Mouse (Mus musculus) layer of hippocampus, postnatal 36 days (tissue): ENCODE measurements around the gene Ptprn2. TPM values are rescaled to one million over a fixed set of nuclear protein-coding genes. Genes with fewer than 3 reads are reported as not detected.

ENCODE experiments used
- DNase-seq, 2 experiments: peaks; one replicate each; pipeline ENCODE4 v3.0.0; 2022
- total RNA-seq, 2 experiments: library from RNA; stranded (reverse); gene quantifications; 2 replicates each; pipeline ENCODE4 v1.2.3; 2021

Gene Ptprn2
- total RNA-seq, 2 experiments from 2014 or later: 281 to 298 TPM

DNA sequence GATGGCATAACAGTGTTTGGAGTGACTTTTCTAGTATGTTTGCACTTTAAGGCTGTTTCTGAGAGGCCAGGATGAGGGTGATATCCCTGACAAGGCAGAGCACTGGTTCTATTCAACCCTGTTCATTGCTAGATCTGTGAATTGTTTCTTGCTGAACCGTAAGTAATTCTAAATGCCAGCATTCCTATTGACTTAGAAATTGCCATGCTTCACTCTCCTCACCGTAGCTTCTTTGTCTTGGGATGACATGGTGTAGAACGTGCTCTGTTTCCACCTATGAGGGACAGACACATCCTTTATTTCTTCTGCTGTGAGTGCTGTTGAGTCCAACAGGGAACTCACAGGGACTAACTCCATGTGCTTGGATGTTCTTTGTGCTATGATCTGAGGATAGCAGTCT is 416.3 kb downstream of the Ptprn2 start:
- no peak for DNase-seq

DNA sequence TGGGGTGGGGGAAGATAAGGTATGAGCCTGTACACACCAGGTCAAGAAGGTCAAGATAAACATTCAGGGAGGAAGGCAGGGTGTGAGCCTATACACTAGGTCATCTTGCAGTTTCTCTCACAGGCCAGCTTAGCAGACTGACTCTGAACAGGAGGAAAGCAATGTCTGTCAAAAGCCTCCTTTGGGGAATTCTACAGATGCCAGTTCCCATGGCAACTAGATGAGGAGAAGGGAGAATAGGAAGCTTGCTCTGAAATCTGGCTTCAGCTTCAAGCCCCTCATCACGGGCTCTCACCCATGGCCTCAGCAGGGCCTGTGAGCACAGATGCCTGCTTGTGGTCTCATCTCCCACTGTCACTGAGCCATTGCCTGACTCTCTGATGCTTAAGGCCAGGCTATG is 421.9 kb downstream of the Ptprn2 start:
- DNase-seq: no peak

DNA sequence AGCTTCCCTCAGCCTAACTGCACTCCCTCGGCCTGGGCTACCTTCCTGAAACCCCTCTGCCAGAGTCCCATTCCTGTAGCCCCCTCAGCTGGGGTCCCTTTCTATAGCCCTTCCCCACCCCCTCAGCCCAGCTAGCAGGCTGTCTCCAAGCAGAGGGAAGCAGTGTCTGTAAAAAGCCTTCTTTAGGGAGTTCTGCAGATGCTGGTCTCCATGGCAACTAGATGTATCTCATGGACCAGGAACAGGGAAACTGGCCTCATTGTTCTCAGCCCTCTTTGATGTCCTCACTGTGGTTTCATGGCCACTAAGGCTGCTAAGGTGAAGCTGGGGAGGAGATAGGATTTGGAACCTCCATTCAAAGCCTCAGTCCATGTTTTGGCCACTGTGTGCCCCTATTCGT is 423.1 kb downstream of the Ptprn2 start:
- DNase-seq: no peak

DNA sequence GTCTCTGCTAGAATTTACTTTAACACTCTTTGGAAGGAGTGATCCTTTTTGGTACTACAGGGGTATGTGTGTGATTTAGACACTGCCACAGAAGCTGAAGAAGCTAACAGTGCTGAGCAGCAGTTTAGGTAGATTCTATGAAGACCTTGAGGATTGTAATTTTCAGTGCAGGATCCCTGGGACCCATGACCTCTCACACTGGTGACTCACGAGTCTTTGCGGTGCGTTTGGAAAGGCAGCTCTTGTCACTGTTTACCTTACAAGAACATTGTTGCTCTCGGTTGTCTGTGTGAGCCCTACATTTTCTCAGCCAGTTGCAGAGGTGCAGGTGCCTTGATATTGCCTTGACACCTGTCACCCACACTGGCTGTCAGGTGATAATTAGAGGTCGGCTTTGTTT is 431.3 kb downstream of the Ptprn2 start:
- no peak for DNase-seq

DNA sequence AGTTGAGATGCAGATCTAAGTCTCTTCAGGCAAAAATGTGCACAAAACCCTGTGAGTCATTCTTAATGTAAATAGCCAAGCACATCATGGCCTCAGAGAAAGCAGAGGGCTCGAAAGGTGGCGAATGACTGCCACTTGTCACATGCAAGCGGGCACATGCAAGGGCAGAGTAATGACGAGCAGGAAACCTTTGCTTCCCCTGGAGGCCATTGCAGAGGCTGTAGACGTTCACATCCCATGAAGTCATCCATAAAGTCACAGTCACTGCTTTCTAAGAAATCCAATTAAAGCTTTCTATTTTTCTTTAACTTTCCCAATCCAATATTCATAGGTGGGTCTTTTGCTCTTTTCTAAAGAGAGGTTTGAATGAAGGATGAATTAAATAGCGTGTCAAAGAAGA is 433.7 kb downstream of the Ptprn2 start:
- DNase-seq: no peak

DNA sequence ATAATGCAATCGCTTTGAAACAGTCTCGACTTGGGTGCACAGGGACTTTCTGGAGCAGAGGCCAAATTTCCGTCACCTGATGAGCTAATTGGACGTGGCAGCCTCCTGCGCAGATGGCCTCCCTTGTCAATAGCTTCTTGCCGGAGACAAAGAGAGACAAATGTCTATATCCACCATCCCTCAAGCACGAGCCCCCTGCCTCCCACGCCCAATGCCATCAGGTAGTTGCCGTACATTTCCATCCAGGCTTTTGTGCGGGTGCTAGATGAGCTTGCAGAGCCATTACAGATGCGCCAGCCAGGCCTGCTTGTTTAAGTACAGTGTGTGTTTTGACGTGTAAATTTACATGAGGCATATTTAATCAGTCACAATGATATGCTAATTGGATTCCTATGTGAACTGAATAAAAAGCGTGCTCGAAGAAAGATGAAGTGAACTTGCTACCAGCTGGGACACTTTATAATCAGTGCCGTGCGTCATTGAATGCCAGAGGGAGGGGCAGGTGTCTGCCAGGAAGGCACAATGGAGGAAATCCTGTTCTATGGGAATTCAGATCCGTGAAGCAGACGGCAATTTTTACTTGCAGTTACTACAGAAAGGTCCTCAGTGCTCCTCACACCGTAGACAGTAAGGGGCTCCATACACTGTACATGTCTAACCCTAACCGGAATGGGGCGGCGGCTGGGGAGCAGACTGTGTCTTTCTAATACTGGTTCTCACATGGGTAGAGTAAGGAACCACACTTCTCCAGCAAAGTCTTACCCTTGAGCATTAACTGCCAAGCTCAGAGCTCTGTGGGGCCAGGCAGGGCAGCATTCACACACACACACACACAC is 434.4 kb downstream of the Ptprn2 start:
- DNase-seq: peak; percentile 43 to 50

DNA sequence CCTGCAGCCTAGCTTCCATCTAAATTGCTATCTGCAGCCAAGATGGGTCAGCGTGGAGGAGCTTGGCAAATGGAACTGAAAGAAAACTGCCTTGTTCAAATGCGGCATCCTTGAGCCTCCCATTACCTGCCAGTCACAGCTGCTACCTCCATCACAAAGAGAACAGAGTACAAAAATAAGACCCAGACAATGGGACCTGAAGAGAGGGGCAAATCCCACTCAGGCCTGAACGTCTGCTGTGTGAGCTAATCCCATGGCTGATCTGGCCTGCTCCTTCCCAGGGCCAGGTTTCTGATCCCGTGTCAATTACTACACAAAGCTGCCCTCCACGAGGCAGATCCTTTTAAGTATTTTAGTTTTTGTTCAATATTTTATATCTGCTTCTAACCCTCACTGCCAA is 441.6 kb downstream of the Ptprn2 start:
- DNase-seq: no peak

DNA sequence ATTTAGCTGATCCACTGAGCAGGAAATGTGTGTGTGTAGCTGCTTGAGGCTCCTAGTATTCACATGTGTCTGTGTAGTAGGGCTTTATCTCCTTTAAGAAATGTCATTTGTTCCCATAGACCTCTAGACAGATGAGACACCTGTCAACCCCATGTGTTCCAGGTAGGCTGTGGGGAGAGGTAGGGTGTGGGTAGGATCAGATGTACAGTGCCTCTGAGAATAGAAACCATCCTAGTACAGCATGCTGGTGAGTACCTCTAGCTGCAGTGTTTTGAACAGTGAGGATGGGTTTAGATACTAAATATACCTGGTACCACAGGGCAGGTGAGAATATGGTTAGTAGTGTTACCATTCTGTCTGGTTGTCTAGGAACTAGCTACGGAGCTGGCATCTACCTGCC is 442.0 kb downstream of the Ptprn2 start:
- no peak for DNase-seq

DNA sequence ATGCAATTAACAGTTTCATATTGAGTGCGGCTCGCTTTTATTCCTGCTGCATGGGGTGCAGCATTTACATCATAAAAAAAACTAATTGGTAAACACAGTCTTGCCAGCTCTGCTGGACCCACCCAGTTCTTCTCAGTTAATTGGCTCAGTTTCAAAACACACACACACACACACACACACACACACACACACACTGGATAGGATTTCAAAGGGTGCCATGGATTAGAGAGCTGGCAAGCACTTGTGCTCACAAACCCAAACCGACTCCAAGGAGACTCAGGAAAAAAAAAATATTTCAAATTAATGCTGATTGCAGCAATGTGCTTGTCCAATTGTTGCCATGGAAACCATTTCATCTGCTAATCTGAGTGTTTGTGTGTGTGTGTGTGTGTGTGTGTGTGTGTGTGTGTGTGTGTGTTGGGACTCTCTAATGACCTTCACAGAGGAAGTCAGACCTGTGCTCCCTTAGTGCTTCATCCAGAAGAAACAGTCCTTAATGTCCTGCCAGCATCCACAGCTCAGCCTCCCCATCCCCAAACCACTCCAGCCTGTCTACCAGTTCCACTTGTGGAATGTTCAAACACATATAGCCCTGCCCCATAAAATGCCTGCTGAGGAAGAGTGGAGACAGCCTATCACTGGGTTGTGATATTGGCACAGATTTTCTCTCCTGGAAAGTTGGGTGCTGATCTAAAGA is 452.8 kb downstream of the Ptprn2 start:
- peak in 1 of 2 experiments; percentile 32 for DNase-seq

DNA sequence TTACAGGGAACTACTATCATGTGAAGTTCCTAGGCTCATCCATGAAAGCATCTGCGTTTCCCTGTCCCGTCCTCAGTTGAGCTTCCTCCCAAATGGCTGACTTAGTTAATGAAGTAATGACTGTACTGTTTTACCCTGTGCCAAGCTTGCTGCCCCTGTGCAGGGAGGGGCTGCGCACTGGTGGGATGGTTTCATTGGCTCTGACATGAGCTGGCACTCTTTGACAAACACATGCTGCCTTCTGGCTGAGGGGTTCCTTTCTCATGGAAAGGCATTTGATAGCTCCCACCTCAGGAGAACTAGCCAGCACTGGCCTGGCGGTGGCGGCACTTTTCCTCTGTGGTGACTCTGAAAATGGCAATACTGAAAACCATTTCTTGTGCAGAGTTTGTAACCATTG is 458.4 kb downstream of the Ptprn2 start:
- no peak for DNase-seq

DNA sequence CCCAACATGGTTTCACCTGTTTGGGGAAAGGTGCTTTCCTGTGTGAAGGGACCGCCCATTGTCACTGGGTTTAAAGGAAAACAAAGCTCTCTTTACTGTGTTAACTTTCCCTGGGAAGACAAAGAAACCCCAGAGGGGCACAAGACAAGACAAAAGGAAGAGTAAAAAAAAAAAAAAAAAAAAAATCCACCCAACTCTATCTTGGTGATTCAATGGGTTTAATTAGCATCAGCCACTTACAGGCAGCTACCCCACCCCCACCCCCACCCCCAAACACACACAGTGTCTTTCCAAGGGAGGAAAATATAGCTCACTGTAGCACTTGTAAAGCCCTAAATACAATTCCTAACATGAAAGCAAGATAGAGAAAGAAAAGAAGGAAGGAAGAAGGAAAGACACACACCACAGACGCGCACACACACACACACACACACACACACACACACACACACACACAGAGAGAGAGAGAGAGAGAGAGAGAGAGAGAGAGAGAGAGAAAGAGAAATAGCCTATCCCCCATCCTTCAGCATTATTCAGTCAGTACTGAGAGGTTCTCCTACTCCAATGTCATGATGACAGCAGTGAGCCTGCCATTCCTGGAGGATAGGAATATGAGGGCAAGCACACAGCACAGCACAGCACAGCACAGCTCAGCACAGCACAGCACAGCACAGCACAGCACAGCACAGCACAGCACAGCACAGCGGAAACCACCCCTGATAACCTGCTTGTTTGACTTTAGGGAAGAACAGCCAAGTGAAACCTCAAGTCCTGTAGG is 462.8 kb downstream of the Ptprn2 start:
- DNase-seq: no peak

DNA sequence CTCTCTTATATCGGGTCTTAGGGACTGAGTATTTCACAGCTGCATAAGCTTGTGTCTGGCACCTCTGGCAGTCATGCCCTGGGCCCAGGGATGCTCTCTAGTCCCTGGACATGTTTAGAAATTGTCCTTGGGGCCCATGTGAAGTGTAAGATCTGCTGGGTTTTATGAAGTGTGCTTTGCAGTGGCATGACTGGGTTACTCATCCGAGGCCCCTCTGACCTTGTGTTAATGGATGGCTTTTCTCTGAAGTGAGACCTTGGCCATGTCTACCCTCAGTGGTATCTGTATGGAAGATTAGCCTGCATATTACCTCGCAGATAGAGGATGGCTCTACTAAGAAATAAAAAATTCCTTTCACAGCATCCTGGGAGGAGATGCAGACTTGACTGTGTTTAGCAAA is 464.2 kb downstream of the Ptprn2 start:
- no peak for DNase-seq

DNA sequence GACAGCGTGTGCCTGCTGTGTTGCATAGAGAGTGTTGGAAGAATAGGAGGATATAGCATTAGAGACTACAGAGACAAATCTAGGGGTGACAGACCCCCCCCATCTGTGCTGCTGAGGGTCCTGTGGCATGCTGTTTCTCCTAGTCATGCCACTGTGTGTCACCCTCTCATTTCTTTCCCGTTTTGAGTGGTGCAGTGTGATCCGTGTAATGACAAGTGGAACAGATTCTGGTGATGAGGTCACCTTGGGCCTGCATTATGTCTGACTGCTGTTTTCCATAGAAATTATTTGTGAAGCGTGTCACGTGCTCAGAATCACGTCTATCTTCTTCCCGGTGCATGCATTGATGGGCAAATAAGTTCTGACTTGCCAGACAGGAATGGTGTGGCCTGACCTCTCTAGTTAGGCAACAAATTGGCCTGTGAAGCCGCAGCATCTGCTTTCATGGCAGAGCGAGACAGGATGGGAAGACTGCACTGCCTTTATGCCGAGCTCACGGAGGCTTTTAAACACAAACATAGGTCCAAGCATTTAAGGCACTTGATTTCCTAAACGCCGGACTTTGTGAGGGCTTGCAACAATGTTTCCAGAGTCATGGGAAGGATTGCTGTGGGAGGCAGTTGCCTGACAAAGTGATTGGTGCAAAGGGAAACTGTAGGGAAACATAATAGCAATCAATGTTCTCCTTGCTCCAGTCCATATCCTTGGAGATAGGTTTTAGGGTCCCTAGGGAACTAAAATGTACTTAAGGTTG is 467.1 kb downstream of the Ptprn2 start:
- DNase-seq: no peak

DNA sequence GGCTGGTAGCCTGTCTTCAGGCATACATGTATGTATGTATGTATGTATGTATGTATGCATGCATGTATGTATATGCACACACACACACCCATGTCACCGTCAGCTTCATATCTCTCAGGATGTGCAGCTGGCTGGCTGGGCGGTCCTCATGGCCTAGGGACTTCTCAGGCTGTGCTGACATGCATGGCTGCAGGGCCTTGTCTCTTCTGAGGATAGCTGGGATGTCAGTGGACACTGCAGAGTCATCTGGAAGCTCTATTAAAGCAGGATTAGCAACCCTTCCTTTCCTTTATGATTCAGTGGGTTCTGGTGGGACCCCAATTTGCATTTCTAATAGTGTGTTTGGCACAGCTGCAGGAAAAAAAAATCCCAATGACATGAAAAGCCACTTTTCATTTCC is 473.6 kb downstream of the Ptprn2 start:
- DNase-seq: no peak

DNA sequence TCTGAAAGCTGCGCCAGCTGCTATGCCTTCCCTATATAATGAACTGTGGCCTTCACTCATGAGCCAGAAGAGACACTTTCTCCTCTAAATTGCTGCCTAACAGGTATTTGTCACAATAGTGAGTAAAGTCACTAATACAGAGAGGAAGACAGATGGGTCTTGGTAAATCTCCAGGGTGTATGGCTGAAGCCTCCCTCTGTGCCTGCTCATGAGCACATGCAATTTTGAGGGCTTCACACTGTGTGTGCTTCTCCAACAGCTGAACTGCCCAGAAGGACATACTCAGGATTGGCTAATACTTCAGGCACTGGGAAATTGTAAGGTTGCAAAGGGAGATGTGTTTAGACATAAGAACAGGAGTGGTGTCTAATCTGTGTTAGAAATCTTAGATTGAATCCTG is 478.4 kb downstream of the Ptprn2 start:
- DNase-seq: no peak

DNA sequence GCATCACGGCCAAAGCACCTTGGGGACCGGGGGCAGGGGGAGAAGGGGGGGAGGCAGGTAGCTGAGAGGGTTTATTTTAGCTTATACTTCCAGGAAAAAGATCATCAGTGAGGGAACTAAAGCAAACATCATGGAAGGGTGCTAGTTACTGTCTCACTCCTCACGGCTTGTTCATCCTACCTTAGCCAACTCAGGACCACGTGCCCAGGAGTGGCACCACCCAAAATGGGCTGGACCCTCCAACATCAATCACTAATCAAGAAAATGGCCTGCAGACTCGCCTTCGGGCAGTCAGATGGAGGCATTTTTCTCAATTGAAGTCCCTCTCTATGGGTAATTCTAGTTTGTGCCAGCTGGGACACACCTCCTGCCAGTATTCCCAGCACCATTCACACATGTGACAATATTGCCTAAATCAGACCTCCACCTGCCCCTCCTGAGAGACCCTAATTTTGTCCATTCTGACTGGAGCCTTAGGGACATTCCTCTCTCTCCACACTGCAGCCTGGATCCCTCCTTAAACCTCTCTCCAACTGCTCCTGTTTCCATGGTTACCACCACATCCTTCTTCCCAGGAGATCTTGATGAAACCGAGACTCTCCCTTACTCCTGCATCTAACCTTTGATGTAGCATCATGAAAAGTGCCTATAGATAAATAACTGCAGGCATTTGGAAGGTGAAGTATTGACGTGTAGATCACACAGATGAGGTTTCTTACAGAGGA is 482.9 kb downstream of the Ptprn2 start:
- no peak for DNase-seq

DNA sequence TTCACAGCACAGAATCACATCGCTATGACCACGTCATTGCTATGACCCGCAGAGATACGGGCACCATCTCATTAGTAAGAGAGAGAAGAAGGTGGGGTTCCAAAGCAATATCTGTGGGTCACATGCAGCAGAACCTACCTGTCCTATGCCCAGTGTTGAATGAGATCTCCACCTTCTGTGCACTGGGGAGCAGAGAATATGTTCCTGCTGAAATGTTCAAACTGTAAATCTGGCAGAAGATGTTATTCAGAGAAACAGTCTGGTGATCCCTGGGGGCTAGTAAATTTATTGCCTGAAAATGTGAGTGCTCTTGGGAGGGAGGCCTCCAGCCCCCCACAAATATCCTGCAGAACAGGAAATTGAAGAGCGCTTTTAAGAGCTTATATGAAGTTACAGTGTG is 490.0 kb downstream of the Ptprn2 start:
- no peak for DNase-seq

DNA sequence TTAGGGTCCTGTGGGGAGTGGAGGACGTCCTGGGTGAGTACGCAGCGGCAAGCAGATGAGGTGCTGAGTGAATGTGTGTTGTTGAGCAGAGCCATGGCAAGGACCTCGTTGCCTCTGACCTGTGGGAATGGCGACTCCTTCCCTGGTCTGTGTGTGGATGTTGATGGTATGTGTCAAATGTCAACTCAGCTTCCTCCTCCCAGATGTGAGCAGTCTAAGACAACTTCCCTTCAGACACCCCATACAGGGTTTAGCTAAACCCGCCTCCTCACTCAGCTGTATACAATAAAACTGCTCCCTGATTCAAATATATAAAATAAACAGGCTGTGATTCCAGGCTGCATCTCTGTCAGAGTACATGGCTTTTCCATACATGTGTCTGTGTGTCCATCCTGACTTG is 491.5 kb downstream of the Ptprn2 start:
- DNase-seq: no peak

DNA sequence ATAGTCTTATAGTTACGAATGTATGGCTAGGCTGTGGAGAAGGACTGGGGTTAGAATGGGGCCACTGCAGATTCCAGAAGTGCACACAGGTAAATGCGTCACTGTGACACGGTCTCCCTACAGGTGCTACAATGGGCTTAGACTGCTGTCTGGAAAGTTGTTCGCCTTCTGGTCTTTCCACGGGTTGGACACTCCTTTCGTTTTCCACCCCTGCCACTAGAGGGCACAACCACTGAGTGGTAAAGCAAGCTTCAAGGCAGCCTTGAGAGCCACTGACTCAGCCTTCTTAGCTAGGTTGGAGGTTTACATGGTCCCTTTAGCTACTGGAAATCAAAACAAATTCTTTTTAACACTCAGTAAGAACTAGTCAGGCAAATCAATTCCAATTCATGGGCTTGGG is 492.7 kb downstream of the Ptprn2 start:
- DNase-seq: no peak

DNA sequence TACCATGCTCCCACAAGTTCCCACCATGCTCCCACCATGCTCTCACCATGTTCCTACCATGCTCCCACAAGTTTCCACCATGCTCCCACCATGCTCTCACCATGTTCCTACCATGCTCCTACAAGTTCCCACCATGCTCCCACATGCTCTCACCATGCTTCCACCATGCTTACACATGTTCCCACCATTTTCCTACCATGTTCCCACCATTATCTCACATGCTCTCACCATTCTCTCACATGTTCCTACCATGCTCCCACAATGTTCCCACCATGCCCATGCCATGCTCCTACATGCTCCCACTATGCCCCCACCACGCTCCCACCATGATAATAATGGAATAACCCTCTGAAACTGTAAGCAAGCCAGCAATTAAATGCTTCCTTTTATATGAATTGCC is 495.8 kb downstream of the Ptprn2 start:
- no peak for DNase-seq

DNA sequence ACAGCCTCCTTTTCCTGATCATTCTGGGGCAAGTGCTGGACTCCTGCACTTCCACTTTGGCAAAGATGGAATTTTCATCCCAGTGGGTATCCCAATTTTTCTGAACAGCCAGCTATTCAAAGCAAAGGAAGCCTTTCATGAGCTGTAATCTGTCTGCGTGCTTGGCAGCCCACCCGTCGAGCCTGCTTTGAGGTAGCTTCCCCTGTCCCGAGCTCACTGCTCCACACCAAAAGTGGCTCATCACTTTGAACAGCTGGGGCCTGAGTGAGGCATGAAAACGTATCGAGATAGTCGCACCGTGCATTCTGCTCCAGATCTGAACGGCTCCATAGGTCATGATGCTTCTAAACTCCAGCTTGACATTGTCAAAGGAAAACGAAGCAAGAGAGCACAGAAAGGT is 503.6 kb downstream of the Ptprn2 start:
- no peak for DNase-seq
